Mouse (Mus musculus) retina, embryonic 14.5 days (tissue): ENCODE results near the gene Ifitm1.

Experiments
- DNase-seq: peaks from one replicate; pipeline ENCODE4 v3.0.0-alpha.2; 2015; ENCODE audit warnings: low spot score

Ifitm1 gene

DNA sequence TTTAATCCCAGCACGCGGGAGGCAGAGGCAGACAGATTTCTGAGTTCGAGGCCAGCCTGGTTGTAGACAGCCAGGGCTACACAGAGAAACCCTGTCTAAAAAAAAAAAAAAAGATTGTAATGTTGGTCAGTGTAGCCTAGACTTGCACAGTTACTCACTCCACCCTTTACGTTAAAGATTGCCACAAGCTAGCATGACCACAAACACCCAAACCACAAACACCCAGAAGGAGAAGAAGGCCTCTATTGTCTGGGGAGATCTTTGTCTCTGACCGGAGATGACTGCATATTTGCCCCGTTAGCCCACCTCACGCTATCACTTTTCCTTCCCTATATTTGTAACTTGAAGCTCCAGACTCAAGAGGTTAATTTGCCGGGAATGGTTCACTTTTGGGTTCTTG, 14.7 kb downstream of the Ifitm1 start:
- DNase-seq = no peak

DNA sequence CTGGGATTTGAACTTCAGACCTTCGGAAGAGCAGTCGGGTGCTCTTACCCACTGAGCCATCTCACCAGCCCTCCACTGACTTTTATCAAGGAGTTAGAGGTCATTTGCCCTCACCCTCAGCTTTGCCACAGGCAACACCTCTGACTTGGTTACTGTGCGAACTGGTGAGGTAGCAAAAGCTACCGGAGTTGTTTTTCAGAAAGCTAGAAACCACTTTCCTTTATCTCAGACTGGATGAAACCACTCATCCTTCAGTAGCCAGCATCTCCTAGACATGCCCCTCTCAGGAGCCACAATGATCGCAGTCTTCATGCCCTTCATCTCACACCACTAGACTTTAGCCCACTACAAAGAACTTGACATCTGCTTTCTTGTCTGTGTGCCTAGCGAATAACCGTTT, 15.9 kb downstream of the Ifitm1 start:
- DNase-seq = no peak

DNA sequence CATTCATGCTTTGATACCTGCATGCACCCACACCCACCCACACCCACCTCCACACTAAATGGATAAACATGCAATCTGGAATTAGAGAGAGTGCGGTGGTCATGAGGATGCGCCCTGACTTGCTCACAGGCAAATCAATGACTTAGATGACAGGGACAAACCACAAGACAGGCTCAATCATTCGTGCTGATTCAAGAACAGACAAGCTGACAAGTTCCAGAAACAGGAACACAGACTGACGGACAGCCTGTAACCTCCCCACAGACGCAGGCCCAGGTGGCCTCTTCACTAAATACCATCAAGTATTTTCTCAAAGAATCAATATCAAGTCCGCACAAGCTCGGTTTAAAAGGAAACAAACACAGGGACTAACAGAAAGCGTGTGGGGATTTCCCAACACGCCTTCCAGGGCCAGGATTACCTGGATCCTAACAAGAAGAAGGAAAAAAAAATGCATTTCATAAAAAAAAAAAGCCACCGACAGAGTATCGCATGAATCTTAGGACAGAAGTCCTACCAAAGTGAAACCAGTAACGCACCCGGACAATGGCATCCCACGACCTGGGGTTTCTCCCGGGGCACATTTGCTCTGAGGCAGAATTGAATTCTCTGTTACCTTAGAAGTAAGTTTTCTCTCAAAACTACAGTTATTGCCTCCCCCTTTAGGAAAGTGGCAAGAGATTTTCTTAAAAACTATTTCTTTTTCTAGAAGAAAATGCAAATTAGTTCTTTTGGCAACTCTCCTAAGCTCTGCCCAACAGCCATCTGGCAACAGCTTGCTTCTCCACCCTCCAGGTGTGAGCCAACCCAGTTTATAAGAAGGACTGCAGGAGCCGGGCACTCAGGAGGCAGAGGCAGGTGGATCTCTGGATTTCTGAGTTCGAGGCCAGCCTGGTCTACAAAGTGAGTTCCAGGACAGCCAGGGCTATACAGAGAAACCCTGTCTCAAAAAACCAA, 20.4 kb downstream of the Ifitm1 start:
- no peak for DNase-seq

DNA sequence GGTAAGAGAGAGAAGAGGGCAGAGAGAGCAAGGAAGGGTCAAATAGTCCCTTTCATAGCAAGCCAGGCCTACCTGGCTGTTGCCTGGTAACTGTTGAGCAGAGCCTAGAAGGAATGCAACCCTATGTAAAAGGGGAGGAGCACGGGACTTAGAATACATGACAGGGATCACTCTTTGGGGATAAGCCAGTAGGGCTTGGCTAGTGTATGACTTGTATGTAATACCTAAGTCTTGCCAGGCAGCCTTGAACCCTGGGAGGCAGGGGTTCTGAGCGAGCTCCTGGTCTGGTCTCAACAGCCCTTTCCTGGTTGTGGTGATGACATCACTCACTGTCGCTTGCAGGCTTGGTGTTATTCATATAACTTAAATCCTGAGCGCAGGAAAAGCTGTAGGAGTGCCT, 22.0 kb downstream of the Ifitm1 start:
- no peak for DNase-seq

DNA sequence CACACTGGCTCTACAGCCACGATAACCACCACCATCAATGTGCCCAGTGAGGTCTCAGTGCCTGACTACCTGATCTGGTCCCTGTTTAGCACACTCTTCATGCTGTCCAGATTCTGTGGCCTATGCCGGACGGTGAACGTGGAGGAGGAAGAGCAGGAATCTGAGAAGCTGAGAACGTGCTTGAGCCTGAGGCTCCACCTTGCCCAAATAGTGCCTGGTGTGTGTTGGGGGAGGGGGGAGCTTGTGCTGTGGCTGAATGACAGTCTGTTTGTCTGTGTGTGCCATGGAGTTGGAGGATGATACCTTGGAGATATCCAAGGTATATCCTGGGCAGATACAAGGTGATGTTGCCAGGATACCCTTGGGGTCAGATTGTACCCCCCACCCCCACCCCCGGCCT, 23.2 kb downstream of the Ifitm1 start:
- no peak for DNase-seq

DNA sequence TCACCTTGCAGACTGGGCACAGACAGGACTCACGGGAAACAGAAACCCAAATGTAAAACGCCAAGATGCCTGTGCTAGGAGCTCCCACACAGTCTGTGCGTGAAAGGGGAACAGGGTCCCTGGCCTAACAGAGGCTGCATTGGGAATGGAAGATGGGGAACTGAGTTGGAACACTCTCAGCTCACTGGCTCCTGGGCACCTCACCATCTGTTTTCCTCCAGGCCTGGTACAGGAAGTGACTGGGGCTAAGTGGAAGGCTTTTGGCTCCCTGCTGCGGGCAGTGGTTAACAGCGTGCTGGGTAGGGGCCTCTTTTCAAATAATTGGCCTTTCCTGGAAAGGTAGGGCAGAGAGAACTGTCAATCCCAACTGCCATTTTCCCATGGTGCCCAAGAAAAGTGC, 23.6 kb downstream of the Ifitm1 start:
- DNase-seq = no peak

DNA sequence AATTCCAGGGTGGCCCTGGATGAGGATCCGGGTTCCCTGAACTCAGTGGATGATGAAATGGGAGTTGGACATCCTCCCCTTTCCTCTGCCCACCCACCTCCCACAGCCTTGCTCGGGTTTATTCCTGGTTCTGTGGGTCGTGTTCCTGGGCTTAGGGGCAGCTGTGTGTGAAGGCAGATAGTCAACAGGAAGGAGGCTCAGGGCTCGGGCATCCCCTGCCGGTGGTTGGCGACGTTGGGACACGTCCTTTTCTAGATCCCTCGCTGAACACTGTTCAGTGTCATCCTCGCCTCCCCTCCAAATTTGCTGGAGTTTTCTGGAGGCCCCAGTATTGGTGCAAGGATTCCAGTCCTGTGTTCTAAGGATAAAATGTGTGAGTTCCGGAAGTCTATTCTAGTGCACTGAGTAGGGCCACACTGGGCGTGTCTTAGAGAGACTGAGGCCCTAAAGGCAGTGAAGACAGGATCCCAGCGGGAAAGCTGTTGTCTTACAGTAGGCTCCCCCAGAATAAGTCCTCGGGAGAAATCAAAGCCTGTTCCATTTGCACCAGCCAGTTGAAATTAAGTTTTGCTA, 24.2 kb downstream of the Ifitm1 start:
- no peak for DNase-seq

DNA sequence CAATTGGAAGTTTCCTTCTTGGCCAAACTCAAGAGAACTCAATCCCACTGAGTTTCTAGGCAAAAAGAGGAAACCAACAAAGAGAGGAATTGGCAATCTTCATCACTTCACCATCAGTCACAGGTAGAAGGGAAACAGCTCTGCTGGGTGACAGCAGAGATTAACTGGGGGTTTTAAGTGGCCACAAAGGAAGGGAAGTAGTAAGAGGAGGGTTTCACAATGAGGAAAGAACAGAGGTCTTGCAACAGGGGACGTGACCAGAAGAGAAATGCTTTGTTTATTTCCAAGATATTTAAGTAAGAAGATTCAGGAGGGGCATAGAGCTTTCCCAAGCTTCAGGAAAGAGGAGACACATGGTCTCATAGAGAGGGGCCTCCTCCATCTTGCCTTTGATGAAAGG, 30.8 kb downstream of the Ifitm1 start:
- no peak for DNase-seq

DNA sequence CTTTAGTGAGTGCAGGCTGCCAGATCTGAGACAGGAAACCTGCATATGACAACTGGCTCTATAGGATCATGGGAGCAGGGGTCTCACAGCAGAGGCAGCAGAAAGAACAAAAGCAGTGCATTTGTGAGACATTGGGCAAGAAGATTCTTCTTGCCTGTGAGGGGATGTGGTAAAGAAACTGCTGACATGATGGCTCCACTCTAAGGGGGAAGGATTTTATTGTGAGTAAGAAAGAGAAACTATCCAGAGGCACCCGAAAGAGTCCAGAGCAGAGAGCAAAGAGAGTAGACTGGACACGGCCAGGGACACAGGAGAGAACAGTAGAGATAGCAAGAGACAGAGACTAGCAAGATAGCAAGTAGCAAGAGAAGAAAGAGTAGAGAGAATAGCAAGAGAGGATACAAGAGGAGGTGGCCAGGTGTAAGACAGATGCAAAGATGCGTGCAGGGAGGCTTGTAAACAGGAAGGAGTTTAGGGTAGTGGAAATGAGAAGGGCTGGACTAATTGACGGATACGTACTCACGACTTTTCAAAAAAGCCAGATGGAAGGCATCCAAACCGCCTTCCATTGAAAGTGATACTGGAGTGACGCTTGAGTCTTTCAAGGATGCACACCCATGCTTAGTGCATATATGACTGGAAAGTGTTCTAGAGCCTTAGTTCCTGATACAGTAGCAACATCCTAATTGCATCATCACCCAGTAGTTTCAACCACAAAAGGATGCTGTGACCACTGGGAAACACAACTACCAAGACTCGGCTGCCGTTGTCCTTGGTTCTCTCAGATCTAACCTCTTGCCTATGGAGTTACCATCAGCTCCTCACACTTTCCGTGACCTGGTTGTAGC, 32.1 kb downstream of the Ifitm1 start:
- DNase-seq = no peak

DNA sequence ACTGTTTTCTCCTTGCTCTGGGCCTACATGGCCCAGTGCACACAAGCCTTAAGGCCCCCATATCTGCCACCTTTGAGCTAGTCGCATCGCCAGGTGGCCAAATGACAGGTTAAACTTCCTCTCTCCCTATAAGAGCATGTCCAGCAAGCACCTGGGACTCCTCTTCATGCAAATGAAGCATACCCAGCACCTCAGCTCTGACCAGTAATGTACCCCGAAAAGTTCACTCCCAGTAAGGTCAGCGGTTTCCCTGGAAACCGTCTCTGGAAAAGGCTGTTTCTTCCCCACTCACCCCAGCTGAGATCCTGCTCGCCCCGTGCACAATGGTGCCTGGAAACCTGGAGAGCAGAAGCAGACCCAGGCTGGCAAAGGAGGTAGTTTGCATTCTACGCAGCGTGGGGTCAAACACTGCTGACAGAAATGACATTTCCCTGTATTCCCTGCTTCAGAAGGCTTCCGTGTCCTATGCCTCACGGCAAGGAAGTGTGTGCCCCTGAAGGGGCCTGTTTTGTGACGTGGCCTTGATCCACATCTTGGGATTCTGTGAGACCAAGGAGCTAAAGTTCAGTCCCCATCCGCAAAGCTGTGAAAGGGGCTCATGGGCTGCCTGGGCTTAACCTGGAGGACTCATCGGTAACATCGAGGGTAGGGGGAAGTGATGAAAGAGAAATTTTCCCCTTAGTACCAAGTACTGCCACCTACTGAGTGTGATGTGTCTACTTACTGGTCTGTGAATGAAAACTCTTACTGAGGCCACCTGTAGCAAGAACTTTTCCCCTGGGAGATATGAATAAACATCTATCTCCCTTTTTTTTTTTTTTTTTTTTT, 34.1 kb downstream of the Ifitm1 start:
- no peak for DNase-seq

DNA sequence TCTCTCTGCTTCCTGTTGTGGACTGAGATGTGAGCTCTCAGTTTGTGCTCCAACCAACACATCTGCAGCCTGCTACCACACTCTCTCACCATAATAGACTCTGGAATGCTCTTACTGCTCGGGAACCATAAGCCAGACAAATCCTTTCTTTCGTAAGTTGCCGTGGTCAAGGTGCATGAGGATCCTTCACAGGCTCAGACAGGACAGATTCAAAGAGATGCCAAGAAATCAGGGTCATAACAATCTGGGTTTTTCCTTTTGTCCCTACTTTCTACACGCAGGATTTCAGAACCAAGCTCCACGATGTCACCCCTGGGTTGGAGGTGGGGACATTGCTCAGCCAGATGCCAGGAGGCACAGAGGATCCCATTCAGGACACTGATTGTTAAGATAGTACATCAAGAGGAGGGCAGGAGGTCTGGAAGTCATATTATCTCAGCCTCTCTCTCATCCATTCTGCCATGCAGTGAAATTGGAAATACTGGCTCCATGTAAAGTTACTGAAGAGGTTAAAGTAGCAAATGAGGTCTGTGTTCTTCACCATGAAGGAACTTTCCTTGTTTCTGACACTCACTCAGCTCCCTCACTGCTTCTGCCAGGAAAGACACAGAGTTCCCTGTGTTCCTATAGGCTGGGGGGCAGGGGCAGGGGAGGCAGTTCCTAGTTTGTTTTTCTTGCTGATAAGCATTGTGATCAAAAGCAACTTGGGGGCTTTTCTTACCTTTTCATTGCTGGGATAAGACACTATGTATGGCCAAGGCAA, 36.4 kb downstream of the Ifitm1 start:
- DNase-seq = no peak

DNA sequence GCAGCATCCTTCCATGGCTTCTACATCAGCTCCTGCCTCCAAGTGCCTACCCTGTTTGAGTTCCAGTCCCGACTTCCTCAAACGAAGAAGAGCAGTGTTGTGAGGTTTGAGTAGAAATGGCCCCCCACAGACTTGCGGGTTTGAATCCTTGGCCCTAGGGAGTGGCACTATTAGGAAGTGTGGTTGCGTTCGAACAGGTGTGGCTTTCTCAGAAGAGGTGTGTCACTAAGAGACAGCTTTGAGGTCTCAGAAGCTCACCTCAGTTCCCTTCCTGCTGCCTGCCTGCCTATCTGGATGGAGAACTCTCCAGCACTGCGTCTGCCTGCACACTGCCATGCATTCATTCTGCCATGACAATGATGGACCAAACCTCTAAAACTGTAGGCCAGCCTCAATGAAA, 39.4 kb downstream of the Ifitm1 start:
- DNase-seq = no peak

DNA sequence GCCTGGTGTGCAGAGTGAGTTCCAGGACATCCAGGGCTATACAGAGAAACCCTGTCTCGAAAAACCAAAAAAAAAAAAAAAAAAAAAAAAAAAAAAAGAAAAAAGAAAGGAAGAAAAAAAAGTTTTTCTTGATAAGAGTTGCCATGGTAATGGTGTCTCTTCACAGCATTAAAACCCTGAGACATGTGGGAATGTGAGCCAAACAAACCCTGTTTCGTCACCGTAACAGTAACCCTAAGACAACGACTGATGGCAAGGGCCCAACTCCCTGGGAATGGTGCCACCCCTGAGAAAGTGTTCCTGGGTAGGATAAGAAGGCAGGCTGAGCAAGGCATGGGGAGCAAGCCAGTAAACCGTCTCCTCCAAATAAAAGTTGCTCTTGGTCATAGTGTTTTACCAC, 39.9 kb downstream of the Ifitm1 start:
- DNase-seq = no peak

DNA sequence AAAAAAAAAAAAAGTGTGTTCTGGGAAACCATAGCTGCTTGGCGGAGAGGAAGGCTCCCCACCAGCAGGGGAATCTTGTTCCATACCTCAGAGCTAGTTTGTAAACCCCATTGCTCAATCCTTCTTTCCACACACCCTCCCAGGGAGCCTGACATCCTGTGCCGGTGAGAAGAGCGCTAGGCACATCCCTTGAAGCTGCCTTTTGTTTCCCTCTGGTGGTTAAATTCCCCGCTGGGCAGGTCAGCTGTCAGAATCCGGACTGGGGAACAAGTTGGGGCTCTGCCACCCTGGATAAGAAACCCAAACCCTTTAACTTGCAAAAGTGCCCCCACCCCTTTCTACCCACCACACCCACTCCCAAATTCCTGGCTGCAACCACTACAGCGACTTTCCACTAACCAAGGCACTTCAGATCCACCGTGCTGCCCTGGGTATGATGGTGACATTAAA, 41.3 kb downstream of the Ifitm1 start:
- DNase-seq = no peak

DNA sequence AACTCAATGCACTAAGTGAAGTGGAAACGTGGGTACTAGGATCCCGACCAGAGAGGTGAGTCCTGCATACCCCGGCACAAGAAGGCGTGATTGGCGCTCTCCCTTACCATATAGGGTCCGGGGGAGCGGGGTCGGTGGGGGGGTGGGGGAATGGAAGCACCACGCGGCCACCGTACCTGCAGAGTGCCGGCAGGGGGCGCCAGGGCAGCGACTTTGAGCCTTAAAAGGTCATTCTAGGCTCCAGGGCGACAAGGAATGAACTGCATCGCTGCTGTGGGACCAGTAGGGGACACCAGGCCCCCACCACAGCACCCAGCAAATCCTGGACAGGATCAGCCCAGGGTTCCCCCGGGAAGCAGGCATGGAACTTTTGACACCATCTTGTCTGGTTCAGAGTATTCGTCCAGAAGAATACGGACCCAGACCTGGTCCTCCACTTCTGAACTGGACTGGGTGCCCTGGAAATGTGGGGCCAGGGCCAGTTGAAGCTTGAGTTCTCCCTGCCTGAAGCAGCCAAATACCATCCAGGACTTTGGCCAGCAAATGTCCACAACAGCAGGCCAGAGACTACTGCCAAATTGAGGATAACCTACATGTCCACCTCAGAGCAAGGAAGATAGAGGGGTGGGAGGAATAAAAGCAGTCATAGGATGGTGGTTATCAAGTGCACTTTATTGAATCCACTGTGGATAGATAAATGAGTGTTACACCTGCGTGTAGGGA, 42.1 kb downstream of the Ifitm1 start:
- DNase-seq = peak; percentile 85

DNA sequence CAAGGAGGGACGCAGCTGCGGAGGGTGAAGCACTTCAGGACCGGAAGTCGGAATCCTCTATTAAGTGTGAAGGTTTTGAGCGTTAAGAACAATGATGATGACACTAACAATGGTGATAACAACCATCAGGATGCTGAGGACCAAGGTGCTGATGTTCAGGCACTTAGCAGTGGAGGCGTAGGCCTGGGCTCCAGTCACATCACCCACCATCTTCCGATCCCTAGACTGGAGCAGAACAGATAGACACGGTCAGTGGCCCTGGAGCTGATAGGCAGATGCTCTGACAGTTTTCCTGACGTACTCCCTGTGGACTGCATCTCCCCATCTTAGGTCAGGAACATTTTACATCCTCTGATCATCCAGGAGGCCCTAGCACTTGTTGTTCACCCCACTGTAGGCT, 42.6 kb downstream of the Ifitm1 start:
- DNase-seq = no peak

DNA sequence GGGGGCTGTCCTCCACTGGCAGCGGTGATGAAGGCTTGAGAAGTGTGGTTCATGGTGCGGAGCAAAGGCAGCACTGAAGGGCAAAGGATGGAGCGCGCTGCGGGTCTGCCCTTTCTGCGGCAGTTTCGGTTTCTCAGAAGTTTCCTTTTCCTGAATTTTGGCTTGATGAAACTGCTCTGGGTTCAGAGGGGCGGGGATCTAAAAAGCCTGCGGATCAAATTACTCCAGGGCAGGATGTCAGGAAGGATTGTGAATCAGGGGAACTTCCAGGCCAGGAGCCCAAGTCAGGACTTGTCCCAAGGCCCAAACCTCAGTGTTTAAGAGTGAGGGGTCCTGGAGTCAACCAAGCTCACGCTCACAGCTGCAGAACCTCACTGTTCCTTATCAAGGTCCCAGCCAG, 43.6 kb downstream of the Ifitm1 start, which contains the start of gene Ifitm3:
Gene Ifitm3 (minus strand): TSS at position 178 of the 400 bp plus-strand sequence.
- no peak for DNase-seq

DNA sequence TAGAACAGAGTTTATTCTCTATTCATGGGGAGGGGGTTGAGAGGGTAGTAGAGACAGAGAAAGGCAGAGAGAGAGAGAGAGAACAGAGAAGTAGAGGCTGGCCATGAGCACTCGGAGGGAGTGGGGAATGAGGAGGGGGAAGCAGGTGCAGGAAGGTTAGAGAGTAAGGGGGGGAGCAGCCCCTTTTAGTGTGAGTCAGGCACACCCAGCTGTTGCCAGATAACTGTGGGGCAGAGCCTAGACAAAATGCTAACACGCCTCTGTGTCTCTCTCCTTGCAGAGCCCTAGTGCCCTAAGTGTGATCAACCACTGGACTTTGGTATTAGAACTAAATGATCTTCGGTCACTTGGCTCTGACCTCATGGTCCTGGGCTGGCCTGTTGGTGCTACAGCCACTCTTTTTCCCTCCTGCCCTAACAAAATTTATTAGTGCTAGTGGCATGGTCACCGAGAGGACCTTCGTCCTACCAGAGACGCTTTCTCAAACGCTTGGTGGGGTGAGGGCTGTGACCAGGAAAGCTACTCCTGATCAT, 44.3 kb downstream of the Ifitm1 start:
- DNase-seq = no peak

DNA sequence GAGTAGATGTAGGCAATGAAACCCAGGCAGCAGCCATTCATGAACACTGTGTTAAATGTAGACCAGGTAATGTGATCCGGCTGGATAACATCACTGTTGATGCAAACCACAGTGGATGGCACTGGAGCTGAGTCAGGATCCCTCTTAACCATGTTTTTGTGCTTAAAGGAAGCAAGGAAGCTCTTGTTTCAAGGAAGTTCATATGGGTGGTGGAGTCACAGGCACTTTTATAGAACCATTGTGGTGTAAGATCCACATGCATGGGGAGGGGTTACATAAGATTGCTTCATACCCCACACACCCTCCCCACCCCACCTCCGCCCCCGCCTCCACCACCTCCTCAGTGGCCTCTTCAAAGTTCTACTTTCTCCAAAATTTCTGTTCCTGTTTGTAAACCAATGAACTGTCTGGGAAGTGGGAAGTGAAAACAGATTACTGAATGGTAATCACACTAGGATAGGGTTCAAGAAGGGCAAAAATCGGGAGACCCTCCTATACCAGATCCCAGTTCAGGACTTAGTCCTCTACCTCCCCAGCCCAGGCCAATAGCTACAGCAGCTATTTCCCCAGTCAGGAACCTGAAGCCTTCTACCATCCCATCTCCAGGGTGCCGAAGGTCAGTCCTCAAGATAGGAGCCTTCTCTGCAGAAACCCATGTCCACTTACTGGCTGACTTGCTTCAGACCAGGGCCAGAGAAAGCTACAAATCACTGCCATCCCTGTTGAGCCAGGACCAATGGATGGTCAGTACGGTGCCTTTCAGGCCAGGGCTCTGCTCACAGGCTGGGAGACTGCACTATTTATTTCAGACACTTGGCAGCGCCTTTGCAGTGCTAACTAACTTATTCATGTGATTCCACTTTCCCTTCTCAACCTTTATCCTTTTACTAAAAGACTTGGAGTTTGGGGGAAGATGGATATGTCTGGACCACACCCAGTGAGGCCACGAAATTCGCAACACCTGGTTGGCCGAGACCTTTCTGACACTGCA, 50.0 kb downstream of the Ifitm1 start:
- no peak for DNase-seq
